Mouse (Mus musculus): ENCODE results near the gene Tbx5. TPM values are rescaled to one million over a fixed set of nuclear protein-coding genes. Genes with fewer than 3 reads are reported as not detected.

Gene Tbx5
- polyA plus RNA-seq, 1 experiment from 2014 or later: 0.45 TPM

DNA sequence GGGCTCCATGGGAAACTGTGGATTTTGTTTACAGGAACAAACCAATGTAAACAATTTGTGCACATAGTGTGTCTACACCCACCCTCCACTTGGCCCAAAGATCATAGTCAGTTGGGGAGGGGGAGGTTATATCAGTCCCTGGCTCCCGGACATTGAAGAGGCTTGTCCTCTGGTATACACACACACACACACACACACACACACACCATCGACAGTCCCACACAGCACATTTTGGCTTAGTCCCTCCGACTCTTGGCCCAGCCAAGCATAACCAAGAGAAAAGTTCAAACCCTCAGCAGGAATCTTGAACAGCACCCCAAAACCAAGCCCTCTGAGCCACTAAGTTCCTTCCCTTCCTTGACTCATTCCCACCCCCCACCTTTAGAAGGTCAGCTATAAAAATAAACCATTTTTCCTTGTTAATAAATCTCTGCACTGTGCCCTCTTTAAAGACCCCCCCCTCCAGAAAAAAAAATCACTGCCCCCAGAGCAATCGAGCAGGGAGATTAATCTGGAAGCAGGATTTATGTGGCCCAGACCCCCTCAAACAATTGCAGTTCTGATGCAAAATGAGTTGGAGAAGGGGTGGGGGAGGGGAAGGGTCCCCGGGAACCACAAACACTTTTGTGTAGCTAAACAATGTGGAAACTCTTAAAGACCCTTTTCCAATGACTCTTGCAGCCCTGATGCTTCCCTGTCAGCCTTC, 33.6 kb upstream of the Tbx5 start:
- H3K27me3 ChIP-seq (ENCODE audit: control insufficient read depth, insufficient read depth, low read length): peaks cover 100% of the 10 kb centered on the region
- no peaks in the 10 kb centered on the region for H3K9me3 ChIP-seq (ENCODE audit: control insufficient read depth, low read length)
- DNase-seq (ENCODE audit: low spot score) (no peak), ATAC-seq (ENCODE audit: insufficient read depth, low FRiP score, low TSS enrichment) (no peak)
- no peak overlapping the region for H3K9ac ChIP-seq (ENCODE audit: low read length)
- no peaks in the 10 kb centered on the region for H3K36me3 ChIP-seq (ENCODE audit: control insufficient read depth, insufficient read depth, low read length)
- H3K27ac ChIP-seq (ENCODE audit: low read depth, low read length): no peak overlapping the region
- WGBS: 0% methylated on average over 5 of the region's 5 CpGs
- H3K4me1 ChIP-seq (ENCODE audit: control insufficient read depth, insufficient read depth, low read length): no peaks in the 10 kb centered on the region
- H3K4me2 ChIP-seq (ENCODE audit: low read depth): no peak overlapping the region
- H3K4me3 ChIP-seq (ENCODE audit: low read depth, low read length): no peak overlapping the region

- ATAC-seq (ENCODE audit: insufficient read depth, low FRiP score, low TSS enrichment): no peak
- no peak overlapping the region for H3K4me2 ChIP-seq (ENCODE audit: low read depth)
- DNase-seq (ENCODE audit: low spot score): no peak
- H3K27ac ChIP-seq (ENCODE audit: low read depth, low read length): no peak overlapping the region
- H3K9me3 ChIP-seq (ENCODE audit: control insufficient read depth, low read length): no peaks in the 10 kb centered on the region
- H3K27me3 ChIP-seq (ENCODE audit: control insufficient read depth, insufficient read depth, low read length): peaks cover 100% of the 10 kb centered on the region
- WGBS: 0% methylated on average over 9 of the region's 9 CpGs
- no peaks in the 10 kb centered on the region for H3K36me3 ChIP-seq (ENCODE audit: control insufficient read depth, insufficient read depth, low read length)
- no peaks in the 10 kb centered on the region for H3K4me1 ChIP-seq (ENCODE audit: control insufficient read depth, insufficient read depth, low read length)
- H3K9ac ChIP-seq (ENCODE audit: low read length): no peak overlapping the region
- H3K4me3 ChIP-seq (ENCODE audit: low read depth, low read length): no peak overlapping the region
Measured at GRCm38 (mm10) chr5:119799419-119800242, 32.8 kb upstream of the Tbx5 start.

DNA sequence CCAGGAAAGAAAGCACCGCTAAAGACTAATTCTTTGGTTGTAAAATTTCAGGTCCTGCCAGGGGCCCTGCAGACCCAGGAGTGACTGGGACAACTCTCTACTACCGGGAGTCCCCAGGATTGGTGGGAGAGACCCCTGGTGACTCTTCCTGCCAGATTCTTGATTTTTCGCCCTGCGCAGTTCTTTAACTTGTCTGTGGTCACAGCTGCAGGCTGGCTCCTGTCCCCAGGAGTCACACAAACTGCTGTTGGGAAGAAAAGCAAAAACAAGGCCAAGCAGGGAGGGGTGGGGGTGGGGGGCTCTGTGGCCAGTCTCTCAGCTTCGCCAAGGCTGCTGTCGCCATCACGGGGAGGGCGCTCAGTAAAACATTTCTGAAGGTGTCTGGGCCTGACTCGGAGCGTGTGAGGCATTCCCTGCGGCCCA, 32.2 kb upstream of the Tbx5 start:
- under 1% methylated on average over 11 of the region's 11 CpGs for WGBS
- DNase-seq (ENCODE audit: low spot score): no peak
- H3K27me3 ChIP-seq (ENCODE audit: control insufficient read depth, insufficient read depth, low read length): peaks cover 100% of the 10 kb centered on the region

DNA sequence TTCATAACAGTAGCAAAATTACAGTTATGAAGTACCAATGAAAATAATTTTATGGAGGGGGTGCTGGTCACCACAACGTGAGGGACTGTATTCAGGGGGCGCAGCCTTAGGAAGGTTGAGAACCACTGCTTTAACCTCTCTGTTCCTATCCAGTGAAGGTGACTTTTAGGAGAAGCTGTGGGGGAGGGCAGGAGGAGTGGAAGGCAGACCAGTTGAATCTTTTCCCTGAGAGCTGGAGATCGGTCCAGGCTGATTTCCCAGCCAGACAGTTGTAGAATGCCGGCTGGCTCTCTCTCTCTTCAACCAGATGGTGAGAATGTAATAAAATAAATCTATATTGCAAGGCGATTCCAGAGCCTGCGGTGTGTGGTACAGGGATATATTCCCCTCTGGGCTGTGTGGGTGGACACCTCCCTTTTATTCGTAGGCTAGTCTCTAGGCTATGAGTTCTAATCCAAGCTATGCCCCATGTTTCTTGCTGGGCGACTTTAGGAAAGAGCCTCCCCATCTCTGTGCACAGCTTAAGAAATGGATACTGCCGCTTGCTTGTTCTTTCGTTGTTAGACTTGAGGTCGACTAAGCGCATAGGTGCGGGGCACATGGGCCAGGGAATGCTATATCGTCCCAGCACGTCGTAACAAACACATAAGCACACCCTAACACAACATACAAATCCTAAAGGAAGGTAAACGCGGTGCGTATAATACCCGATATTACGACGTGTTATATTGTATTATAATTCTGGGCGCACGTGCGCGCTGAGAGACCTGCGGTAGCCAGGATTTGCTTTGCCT, 29.7 kb upstream of the Tbx5 start:
- Histone ChIP-seq H3K4me2 (ENCODE audit: low read depth) (no peak overlapping the region), H3K9me3 (ENCODE audit: control insufficient read depth, low read length) (no peaks in the 10 kb centered on the region), H3K4me1 (ENCODE audit: control insufficient read depth, insufficient read depth, low read length) (no peaks in the 10 kb centered on the region), H3K4me3 (ENCODE audit: low read depth, low read length) (no peak overlapping the region), H3K36me3 (ENCODE audit: control insufficient read depth, insufficient read depth, low read length) (no peaks in the 10 kb centered on the region), H3K27me3 (ENCODE audit: control insufficient read depth, insufficient read depth, low read length) (peaks cover 100% of the 10 kb centered on the region), H3K9ac (ENCODE audit: low read length) (no peak overlapping the region), H3K27ac (ENCODE audit: low read depth, low read length) (no peak overlapping the region)
- ATAC-seq (ENCODE audit: insufficient read depth, low FRiP score, low TSS enrichment) (no peak), DNase-seq (ENCODE audit: low spot score) (peak; percentile 39)
- 1% methylated on average over 27 of the region's 27 CpGs for WGBS

More for the DNA sequence above, 32.2 kb upstream of the Tbx5 start:
- Histone ChIP-seq H3K27ac (ENCODE audit: low read depth, low read length) (no peak overlapping the region), H3K4me1 (ENCODE audit: control insufficient read depth, insufficient read depth, low read length) (no peaks in the 10 kb centered on the region), H3K4me3 (ENCODE audit: low read depth, low read length) (no peak overlapping the region), H3K36me3 (ENCODE audit: control insufficient read depth, insufficient read depth, low read length) (no peaks in the 10 kb centered on the region), H3K9ac (ENCODE audit: low read length) (no peak overlapping the region), H3K9me3 (ENCODE audit: control insufficient read depth, low read length) (no peaks in the 10 kb centered on the region), H3K4me2 (ENCODE audit: low read depth) (no peak overlapping the region)
- no peak for ATAC-seq (ENCODE audit: insufficient read depth, low FRiP score, low TSS enrichment)

DNA sequence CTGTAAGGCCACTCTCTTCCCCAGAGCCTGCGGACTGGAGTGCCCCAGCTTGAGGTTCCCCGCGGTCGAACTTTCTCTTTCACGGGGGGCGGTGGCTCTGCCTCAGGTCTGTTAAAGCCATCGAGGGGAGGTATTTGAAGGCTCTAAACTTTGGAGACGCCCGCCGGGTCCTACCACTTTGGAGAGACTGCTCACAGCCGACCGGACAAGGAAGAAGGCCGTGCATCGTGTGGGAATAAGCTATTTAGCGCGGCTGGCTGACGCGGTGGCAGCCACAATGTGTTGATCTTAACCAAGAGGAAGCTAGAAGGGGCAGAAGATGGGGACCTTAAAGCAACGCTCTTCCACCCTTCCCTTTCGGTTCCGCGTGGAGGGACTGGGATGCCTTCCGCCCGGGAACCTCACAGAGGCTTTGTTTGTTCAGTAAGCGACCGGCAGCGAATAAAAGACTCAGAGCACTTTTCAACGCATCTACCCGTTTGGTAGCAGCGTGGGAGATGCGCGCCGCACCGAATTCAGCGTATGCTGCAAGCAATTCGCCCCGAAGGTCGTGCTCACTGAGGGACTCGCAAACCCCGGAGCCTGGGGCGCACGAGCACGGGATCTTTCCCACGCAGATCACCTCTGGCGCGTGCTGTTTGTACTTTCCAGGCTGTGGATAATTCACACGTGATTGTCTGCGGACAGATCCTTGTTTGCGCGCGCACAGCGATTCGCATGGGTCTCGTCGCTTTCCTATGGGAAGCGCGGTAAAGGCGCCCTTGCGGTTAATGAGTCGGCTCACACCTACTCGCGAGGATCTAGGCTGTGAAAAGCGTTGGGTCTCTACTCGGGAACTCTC, 28.8 kb upstream of the Tbx5 start:
- no peak overlapping the region for H3K4me3 ChIP-seq (ENCODE audit: low read depth, low read length)
- H3K36me3 ChIP-seq (ENCODE audit: control insufficient read depth, insufficient read depth, low read length): no peaks in the 10 kb centered on the region
- DNase-seq (ENCODE audit: low spot score) (peak; percentile 61), ATAC-seq (ENCODE audit: insufficient read depth, low FRiP score, low TSS enrichment) (no peak)
- H3K4me2 ChIP-seq (ENCODE audit: low read depth): no peak overlapping the region
- no peaks in the 10 kb centered on the region for H3K9me3 ChIP-seq (ENCODE audit: control insufficient read depth, low read length)
- no peak overlapping the region for H3K27ac ChIP-seq (ENCODE audit: low read depth, low read length)
- H3K4me1 ChIP-seq (ENCODE audit: control insufficient read depth, insufficient read depth, low read length): no peaks in the 10 kb centered on the region
- under 1% methylated on average over 64 of the region's 64 CpGs for WGBS
- H3K9ac ChIP-seq (ENCODE audit: low read length): no peak overlapping the region
- peaks cover 100% of the 10 kb centered on the region for H3K27me3 ChIP-seq (ENCODE audit: control insufficient read depth, insufficient read depth, low read length)

GRCm38 (mm10) chr5:119804301-119805039, 28.0 kb upstream of the Tbx5 start:
- H3K9ac ChIP-seq (ENCODE audit: low read length): no peak overlapping the region
- DNase-seq (ENCODE audit: low spot score) (no peak), ATAC-seq (ENCODE audit: insufficient read depth, low FRiP score, low TSS enrichment) (no peak)
- H3K27me3 ChIP-seq (ENCODE audit: control insufficient read depth, insufficient read depth, low read length): peaks cover 100% of the 10 kb centered on the region
- H3K36me3 ChIP-seq (ENCODE audit: control insufficient read depth, insufficient read depth, low read length): no peaks in the 10 kb centered on the region
- no peak overlapping the region for H3K4me2 ChIP-seq (ENCODE audit: low read depth)
- H3K9me3 ChIP-seq (ENCODE audit: control insufficient read depth, low read length): 0 out of 2 replicates have a peak, but pooled peaks cover 3% of the 10 kb centered on the region
- WGBS: under 1% methylated on average over 35 of the region's 35 CpGs
- H3K4me3 ChIP-seq (ENCODE audit: low read depth, low read length): no peak overlapping the region
- H3K4me1 ChIP-seq (ENCODE audit: control insufficient read depth, insufficient read depth, low read length): no peaks in the 10 kb centered on the region
- H3K27ac ChIP-seq (ENCODE audit: low read depth, low read length): no peak overlapping the region

- H3K4me2 ChIP-seq (ENCODE audit: low read depth): no peak overlapping the region
- peaks cover 100% of the 10 kb centered on the region for H3K27me3 ChIP-seq (ENCODE audit: control insufficient read depth, insufficient read depth, low read length)
- ATAC-seq (ENCODE audit: insufficient read depth, low FRiP score, low TSS enrichment) (no peak), DNase-seq (ENCODE audit: low spot score) (no peak)
- H3K4me1 ChIP-seq (ENCODE audit: control insufficient read depth, insufficient read depth, low read length): no peaks in the 10 kb centered on the region
- H3K4me3 ChIP-seq (ENCODE audit: low read depth, low read length): no peak overlapping the region
- 0 out of 2 replicates have a peak, but pooled peaks cover 3% of the 10 kb centered on the region for H3K9me3 ChIP-seq (ENCODE audit: control insufficient read depth, low read length)
- 0% methylated on average over 5 of the region's 5 CpGs for WGBS
- no peak overlapping the region for H3K9ac ChIP-seq (ENCODE audit: low read length)
- no peak overlapping the region for H3K27ac ChIP-seq (ENCODE audit: low read depth, low read length)
- no peaks in the 10 kb centered on the region for H3K36me3 ChIP-seq (ENCODE audit: control insufficient read depth, insufficient read depth, low read length)
Measured at GRCm38 (mm10) chr5:119805636-119806035, 26.8 kb upstream of the Tbx5 start.
